In genomic region chr10:86069341-86069740, GRCm38 (mm10) we compare ENCODE assay signal across 11 mouse cellular contexts. TPM values are rescaled to one million over a fixed set of nuclear protein-coding genes. Genes with fewer than 3 reads are reported as not detected.
DNase-seq lines count a peak whose midpoint lies in the region; ATAC-seq and TF ChIP-seq lines count a peak whose summit lies in the region.
"Had no signal": no experiment of that assay in that cellular context is flagged by ENCODE, and none has a peak within 500 bp of the region (broad histone marks: within the 10 kb centered on the region; RNA-seq: fewer than 3 reads in every experiment).

No protein-coding gene starts in this region.

- H3K27me3 ChIP-seq in forebrain, embryonic 12.5 days, result no peaks in the 10 kb centered on the region
- no peaks in the 10 kb centered on the region for H3K27me3 ChIP-seq in neural tube, embryonic 15.5 days (replicated peaks)

- no peaks in the 10 kb centered on the region for H3K36me3 ChIP-seq in forebrain, embryonic 12.5 days (replicated peaks)
- H3K36me3 ChIP-seq in neural tube, embryonic 15.5 days, result peaks cover 15% of the 10 kb centered on the region

- intact Hi-C loops in heart, postnatal 36 days (cut with DNase I), result loop anchor here (5.0 kb wide), 2 partner anchors 102 to 283 kb away; no protein-coding TSS in a partner anchor

- 16% methylated on average over 3 of the region's 3 CpGs for WGBS in forebrain, embryonic 12.5 days
- 44% methylated on average over 3 of the region's 3 CpGs for WGBS in neural tube, embryonic 15.5 days

- H3K4me1 ChIP-seq in forebrain, embryonic 12.5 days, result peaks cover 6% of the 10 kb centered on the region; the same call in 1 of the 2 replicates
- H3K4me1 ChIP-seq in neural tube, embryonic 15.5 days, result 0 out of 2 replicates have a peak, but pooled peaks cover 3% of the 10 kb centered on the region

- DNase-seq in layer of hippocampus, adult 2 months (ENCODE audit: low spot score in 2 of 2), result no peak
- no peak for DNase-seq in layer of hippocampus, postnatal 25 days (ENCODE audit: extremely low spot score in 1 of 2, low spot score in 1 of 2)
- DNase-seq in kidney, postnatal 25 days, result peak; percentile 66 to 90
- DNase-seq in heart, adult 9 months (ENCODE audit: low spot score in 2 of 2), result no peak
- no peak for DNase-seq in heart, postnatal 36 days
- DNase-seq: cerebellum, postnatal 14 days; spleen, adult 18-20 months had no signal

- no peak for TF ChIP-seq CTCF in layer of hippocampus, adult 2 months (conservative IDR thresholded peaks at IDR 0.05)

- H3K4me2 ChIP-seq in forebrain, embryonic 12.5 days, result no peak overlapping the region
- no peak overlapping the region for H3K4me2 ChIP-seq in neural tube, embryonic 15.5 days

- 0 out of 2 replicates have a peak overlapping the region, but pooled peaks have one; percentile 10 for H3K27ac ChIP-seq in layer of hippocampus, adult 2 months
- peak overlapping the region; percentile 1; the same call in 1 of the 2 replicates for H3K27ac ChIP-seq in forebrain, embryonic 12.5 days
- 0 out of 2 replicates have a peak overlapping the region, but pooled peaks have one; percentile 5 for H3K27ac ChIP-seq in neural tube, embryonic 15.5 days (replicated peaks)

- H3K9ac ChIP-seq in forebrain, embryonic 12.5 days, result no peak overlapping the region
- H3K9ac ChIP-seq in neural tube, embryonic 15.5 days (replicated peaks), result no peak overlapping the region

- H3K4me3 ChIP-seq in layer of hippocampus, adult 2 months, result no peak overlapping the region
- no peak overlapping the region for H3K4me3 ChIP-seq in forebrain, embryonic 12.5 days (replicated peaks)
- no peak overlapping the region for H3K4me3 ChIP-seq in neural tube, embryonic 15.5 days (replicated peaks)

- H3K9me3 ChIP-seq in forebrain, embryonic 12.5 days, result no peaks in the 10 kb centered on the region
- H3K9me3 ChIP-seq in neural tube, embryonic 15.5 days (replicated peaks), result no peaks in the 10 kb centered on the region

- peak; percentile 54; the same call in 1 of the 2 replicates for ATAC-seq in forebrain, embryonic 12.5 days (ENCODE audit: low FRiP score)
- no peak for ATAC-seq in neural tube, embryonic 15.5 days (ENCODE audit: low FRiP score)
- ATAC-seq in cerebellum, adult (ENCODE audit: insufficient number of reproducible peaks, low FRiP score, low TSS enrichment), result no peak
- ATAC-seq: activated CD4-positive, CD25-positive, alpha-beta regulatory T cell, adult 4 months had no signal

RNA-seq across cellular contexts. Expression of gene Fbxo7, which starts 47.6 kb away (rescaled TPM):
- total RNA-seq in layer of hippocampus, adult 2 months (2021), result 10 to 100 TPM; 23.5 to 25.3 TPM
- total RNA-seq in layer of hippocampus, postnatal 25 days (2021), result 10 to 100 TPM; 22.1 to 24.0 TPM
- 15.1 and 15.4 TPM in 2 replicates for polyA plus RNA-seq in forebrain, embryonic 12.5 days (2016; fragmentation: Nextera tagmentation; extraction: Ambion mirVana)
- polyA plus RNA-seq in neural tube, embryonic 15.5 days (2015; fragmentation: Nextera tagmentation; extraction: Ambion mirVana), result 24.0 and 31.9 TPM in 2 replicates
- 10 to 100 TPM; 13.9 to 17.7 TPM for total RNA-seq in heart, postnatal 36 days (2021)

RNA-seq across cellular contexts. Expression of gene Bpifc, which starts 57.6 kb away (rescaled TPM):
- total RNA-seq in layer of hippocampus, adult 2 months (2021), result not detected
- under 1 TPM in 1 of 2 experiments, not detected in 1; 0.10 TPM for total RNA-seq in layer of hippocampus, postnatal 25 days (2021)
- polyA plus RNA-seq in forebrain, embryonic 12.5 days (2016; fragmentation: Nextera tagmentation; extraction: Ambion mirVana), result not detected in 2 replicates
- polyA plus RNA-seq in neural tube, embryonic 15.5 days (2015; fragmentation: Nextera tagmentation; extraction: Ambion mirVana), result 0.14 and 0.15 TPM in 2 replicates
- not detected for total RNA-seq in heart, postnatal 36 days (2021)

Comparison
In these comparisons a context has a peak if more than half of its experiments do, and no peak if none do; other contexts are left out.
1. DNase-seq: peak in kidney, postnatal 25 days (2 of 2); none in layer of hippocampus, adult 2 months (0 of 2), layer of hippocampus, postnatal 25 days (0 of 2), heart, adult 9 months (0 of 2) and heart, postnatal 36 days (0 of 2).
2. Peak in every context shown above with its lines, with median percentiles within 50 percentile points of each other: H3K27ac ChIP-seq.